Mouse (Mus musculus): ENCODE data around the gene Ugt1a9.

DNA sequence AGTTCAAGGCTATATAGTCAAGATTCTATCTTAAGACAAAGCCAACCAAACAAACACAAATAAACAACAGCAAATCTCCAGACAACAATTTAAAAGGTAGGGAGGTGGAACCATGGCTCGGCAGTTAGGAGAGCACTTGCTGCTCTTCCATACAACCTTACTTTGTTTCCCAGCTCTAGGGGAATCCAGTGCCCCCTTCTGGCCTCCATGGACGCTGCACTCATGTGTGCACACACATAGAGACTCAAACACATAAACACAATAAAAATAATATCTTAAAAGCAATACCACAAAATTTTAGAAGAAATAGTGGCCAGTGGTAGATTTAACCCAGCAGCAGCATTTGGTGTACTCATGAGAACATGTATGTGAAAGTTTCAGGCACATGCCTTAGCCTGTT is 146.5 kb downstream of the Ugt1a9 start:
- TF ChIP-seq CTCF (IDR thresholded peaks at IDR 0.05; ENCODE audit: borderline replicate concordance, extremely low read depth, insufficient read depth, insufficient read length), result peak; percentile 14; the same call in 1 of the 2 replicates
- TF ChIP-seq POLR2A (IDR thresholded peaks at IDR 0.05; ENCODE audit: borderline replicate concordance, extremely low read depth, insufficient read depth, insufficient read length, poor library complexity, severe bottlenecking), result no peak

Measured in brain, embryonic 14.5 days (tissue).